Mouse (Mus musculus) CH12.LX (cell line): ENCODE measurements around the gene Vwa5b2. TPM values are rescaled to one million over a fixed set of nuclear protein-coding genes. Genes with fewer than 3 reads are reported as not detected.

Source experiments
- DNase-seq: peaks from one replicate; pipeline ENCODE4 v3.0.0-alpha.2; 2013; ENCODE audit errors: extremely low read depth
- H3K27ac ChIP-seq: 2 replicates; pipeline ENCODE4 v1.5.1; 2012; ENCODE audit warnings: low read depth, mild to moderate bottlenecking, control low read depth, moderate library complexity; ENCODE audit not compliant: insufficient read depth
- H3K27me3 ChIP-seq: replicated peaks from 2 replicates; pipeline ENCODE3; 2012; ENCODE audit warnings: inconsistent platforms
- H3K36me3 ChIP-seq, 2 experiments: replicated peaks in 1 of 2; 2 replicates each; pipeline versions ENCODE3 to v1.6.1; 2012; ENCODE audit warnings: inconsistent platforms in 1 of 2, low read length in 1 of 2, mild to moderate bottlenecking in 1 of 2, mixed read lengths in 1 of 2, moderate library complexity in 1 of 2; ENCODE audit not compliant: control insufficient read depth in 1 of 2, insufficient read depth in 1 of 2
- H3K4me1 ChIP-seq, 2 experiments: 2 replicates each; pipeline ENCODE4 v1.6.1; 2012; ENCODE audit warnings: inconsistent platforms in 1 of 2, moderate library complexity in 1 of 2; ENCODE audit not compliant: insufficient read depth in 2 of 2, control insufficient read depth in 1 of 2
- H3K4me2 ChIP-seq: 2 replicates; pipeline ENCODE4 v1.6.1; 2012; ENCODE audit warnings: low read depth, mild to moderate bottlenecking, control low read depth; ENCODE audit not compliant: poor library complexity, insufficient read depth, severe bottlenecking
- H3K4me3 ChIP-seq, 3 experiments: fragments of 150-350 bp in 1 of 3; sonication (generic) in 1 of 3; replicated peaks in 1 of 3; 2 replicates each; pipeline versions ENCODE3 to v1.5.1; 2011 to 2012; ENCODE audit warnings: low read depth in 2 of 3, low read length in 2 of 3, mild to moderate bottlenecking in 2 of 3, moderate library complexity in 2 of 3, control low read depth in 1 of 3, improper control_type of control experiment in 1 of 3, inconsistent platforms in 1 of 3, mixed read lengths in 1 of 3; ENCODE audit not compliant: poor library complexity in 1 of 3
- H3K79me2 ChIP-seq: replicated peaks from 2 replicates; pipeline ENCODE4 v1.6.1; 2012; ENCODE audit warnings: mild to moderate bottlenecking, moderate library complexity; ENCODE audit not compliant: control insufficient read depth, poor library complexity, insufficient read depth, severe bottlenecking; ENCODE audit errors: extremely low read depth
- H3K9ac ChIP-seq: 2 replicates; pipeline ENCODE4 v1.6.1; 2012; ENCODE audit warnings: low read depth, mild to moderate bottlenecking, control low read depth, moderate library complexity; ENCODE audit not compliant: insufficient read depth
- H3K9me3 ChIP-seq: replicated peaks from 2 replicates; pipeline ENCODE3; 2012; ENCODE audit warnings: low read length, inconsistent platforms, mixed read lengths
- CHD1 ChIP-seq: IDR thresholded peaks from 2 replicates; pipeline ENCODE4 v1.6.1; 2012; ENCODE audit warnings: low read depth, low read length, improper control_type of control experiment, inconsistent platforms
- CHD2 ChIP-seq: IDR thresholded peaks from 2 replicates; pipeline ENCODE4 v1.6.1; 2011; ENCODE audit warnings: low read length, improper control_type of control experiment
- E2F4 ChIP-seq: IDR thresholded peaks from 2 replicates; pipeline ENCODE4 v1.6.1; 2011; ENCODE audit warnings: low read depth, low read length, improper control_type of control experiment; ENCODE audit not compliant: insufficient replicate concordance
- IRF4 ChIP-seq: IDR thresholded peaks from 2 replicates; pipeline ENCODE4 v1.6.1; 2014; ENCODE audit warnings: low read depth, mild to moderate bottlenecking, inconsistent platforms, low read length, improper control_type of control experiment
- KAT2A ChIP-seq: IDR thresholded peaks from 2 replicates; pipeline ENCODE4 v1.6.1; 2012; ENCODE audit warnings: low read length, improper control_type of control experiment, inconsistent platforms; ENCODE audit not compliant: insufficient replicate concordance
- MAFK ChIP-seq: IDR thresholded peaks from 2 replicates; pipeline ENCODE4 v1.6.1; 2011; ENCODE audit warnings: low read length, improper control_type of control experiment; ENCODE audit not compliant: insufficient replicate concordance
- MEF2A ChIP-seq: IDR thresholded peaks from 2 replicates; pipeline ENCODE4 v1.6.1; 2014; ENCODE audit warnings: low read depth, mild to moderate bottlenecking, inconsistent platforms, low read length, improper control_type of control experiment, borderline replicate concordance
- MXI1 ChIP-seq: IDR thresholded peaks from 2 replicates; pipeline ENCODE4 v1.6.1; 2011; ENCODE audit warnings: mild to moderate bottlenecking, low read depth, low read length, improper control_type of control experiment
- MYC ChIP-seq: IDR thresholded peaks from 2 replicates; pipeline ENCODE4 v1.6.1; 2011; ENCODE audit warnings: low read depth, mild to moderate bottlenecking, improper control_type of control experiment, low read length
- POLR2A ChIP-seq: IDR thresholded peaks from 2 replicates; pipeline ENCODE4 v1.6.1; 2011; ENCODE audit warnings: low read depth, mild to moderate bottlenecking, improper control_type of control experiment, low read length
- POLR2AphosphoS2 ChIP-seq: IDR thresholded peaks from 2 replicates; pipeline ENCODE4 v1.6.1; 2011; ENCODE audit warnings: low read depth, low read length, improper control_type of control experiment
- TBP ChIP-seq: conservative IDR thresholded peaks from 2 replicates; pipeline ENCODE4 v1.6.1; 2011; ENCODE audit warnings: low read depth, low read length, improper control_type of control experiment
- TCF12 ChIP-seq: IDR thresholded peaks from 2 replicates; pipeline ENCODE4 v1.6.1; 2014; ENCODE audit warnings: low read depth, mild to moderate bottlenecking, inconsistent platforms, low read length, improper control_type of control experiment
- USF2 ChIP-seq: conservative IDR thresholded peaks from 2 replicates; pipeline ENCODE4 v1.6.1; 2011; ENCODE audit warnings: low read depth, low read length, improper control_type of control experiment
- ZC3H11A ChIP-seq: IDR thresholded peaks from 2 replicates; pipeline ENCODE4 v1.6.1; 2012; ENCODE audit warnings: low read depth, mild to moderate bottlenecking, inconsistent platforms, low read length, improper control_type of control experiment
- ZKSCAN1 ChIP-seq: IDR thresholded peaks from 2 replicates; pipeline ENCODE4 v1.6.1; 2012; ENCODE audit warnings: low read depth, inconsistent platforms, low read length, improper control_type of control experiment, borderline replicate concordance
- ZMIZ1 ChIP-seq: IDR thresholded peaks from 2 replicates; pipeline ENCODE4 v1.6.1; 2012; ENCODE audit warnings: low read depth, mild to moderate bottlenecking, inconsistent platforms, low read length, improper control_type of control experiment
- ZNF384 ChIP-seq: IDR thresholded peaks from 2 replicates; pipeline ENCODE4 v1.6.1; 2012; ENCODE audit warnings: low read depth, low read length, improper control_type of control experiment, inconsistent platforms
- dilution Hi-C: fragments of 300-500 bp; cut with MboI; formaldehyde crosslinking; loops from 2 replicates; pipeline ENCODE4 v1.14.3; 2020; ENCODE audit warnings: low sequenced_read_pairs; ENCODE audit not compliant: extremely low pct_unique_long_range_greater_than_20kb, extremely low pct_ligation_motif_present
- in situ Hi-C: fragments of 300-500 bp; cut with MboI; formaldehyde crosslinking; loops from 3 replicates; pipeline ENCODE4 v1.14.3; 2019; ENCODE audit warnings: low sequenced_read_pairs, low pct_ligation_motif_present, low pct_unique_long_range_greater_than_20kb, mixed read lengths
- polyA plus RNA-seq: library from polyadenylated mRNA; unstranded; fragments of >175 nt; gene quantifications from 2 replicates; pipeline ENCODE4 v1.2.1, GENCODE M21; 2012; ENCODE audit warnings: low read depth; ENCODE audit not compliant: insufficient read length
- total RNA-seq, 2 experiments: library from RNA; depleted of rRNA; stranded (reverse); fragments of 300-350 nt in 1 of 2; fragments of >200 nt in 1 of 2; gene quantifications; 2 replicates each; pipeline ENCODE4 v1.2.3; 2012 to 2014

Vwa5b2 gene
- total and polyA plus RNA-seq, 3 experiments, result 0.29 TPM; not detected in 2

GRCm38 (mm10) chr16:20551691-20552090, 37.6 kb upstream of the Vwa5b2 start:
- no peaks in the 10 kb centered on the region for H3K9me3 ChIP-seq
- H3K79me2 ChIP-seq, result peaks cover 19% of the 10 kb centered on the region
- no peak for TF ChIP-seq CHD2
- TF ChIP-seq ZNF384, result no peak
- TF ChIP-seq POLR2A, result no peak
- no peak for TF ChIP-seq TBP
- no peak for TF ChIP-seq E2F4
- no peak for TF ChIP-seq TCF12
- no peak for TF ChIP-seq KAT2A
- no peak for TF ChIP-seq ZMIZ1
- no peak for TF ChIP-seq ZKSCAN1
- TF ChIP-seq USF2, result no peak
- TF ChIP-seq MXI1, result no peak
- TF ChIP-seq MEF2A, result no peak
- TF ChIP-seq POLR2AphosphoS2, result no peak
- no peak for TF ChIP-seq MAFK
- TF ChIP-seq MYC, result no peak
- TF ChIP-seq, all 38 proteins: peak for 0
- in situ Hi-C loops, result no loop called here
- Histone ChIP-seq H3K27ac (no peak overlapping the region), H3K4me2 (no peak overlapping the region), H3K4me3 (no peak overlapping the region), H3K4me1 (peaks cover 2 to 20% of the 10 kb centered on the region in 2 experiments), H3K36me3 (peaks cover 53 to 65% of the 10 kb centered on the region in 2 experiments), H3K9ac (no peak overlapping the region), H3K27me3 (no peaks in the 10 kb centered on the region)
- dilution Hi-C loops, result no loop called here
- DNase-seq, result no peak

GRCm38 (mm10) chr16:20552594-20552993, 36.7 kb upstream of the Vwa5b2 start:
- H3K4me3 ChIP-seq, result no peak overlapping the region
- dilution Hi-C loops, result no loop called here
- no peak overlapping the region for H3K9ac ChIP-seq
- no peak for DNase-seq
- TF ChIP-seq ZC3H11A, result no peak
- no peak for TF ChIP-seq IRF4
- TF ChIP-seq CHD1, result no peak
- H3K36me3 ChIP-seq, result peaks cover 57 to 72% of the 10 kb centered on the region in 2 experiments
- no peak overlapping the region for H3K27ac ChIP-seq
- peaks cover 2 to 13% of the 10 kb centered on the region in 2 experiments for H3K4me1 ChIP-seq
- in situ Hi-C loops, result no loop called here
- no peaks in the 10 kb centered on the region for H3K9me3 ChIP-seq
- no peaks in the 10 kb centered on the region for H3K27me3 ChIP-seq
- no peak overlapping the region for H3K4me2 ChIP-seq
- H3K79me2 ChIP-seq, result peaks cover 19% of the 10 kb centered on the region
